Mouse (Mus musculus): Measurements from ENCODE around the gene Arrdc3.
"Not testable (repeated sequence)": the region's sequence is repeated elsewhere in the genome, so short reads cannot be mapped to it uniquely, and the experiment has no call there.

Gene Arrdc3

GRCm38 (mm10) chr13:80883190-80883589, at the start of gene Arrdc3:
TSS of gene Arrdc3 (plus strand) at chr13:80883384.
- DNase-seq (ENCODE audit: low read depth, low spot score), result peak; percentile 98

GRCm38 (mm10) chr13:80862215-80862614, 21.0 kb upstream of the Arrdc3 start:
- DNase-seq (ENCODE audit: low read depth, low spot score), result peak; percentile 66

GRCm38 (mm10) chr13:80864195-80864594, 19.0 kb upstream of the Arrdc3 start:
- DNase-seq (ENCODE audit: low read depth, low spot score), result no peak

GRCm38 (mm10) chr13:80875126-80875525, 8.1 kb upstream of the Arrdc3 start:
- DNase-seq (ENCODE audit: low read depth, low spot score), result no peak

GRCm38 (mm10) chr13:80880756-80881155, 2.4 kb upstream of the Arrdc3 start:
- no peak for DNase-seq (ENCODE audit: low read depth, low spot score)

GRCm38 (mm10) chr13:80881722-80882500, 1.3 kb upstream of the Arrdc3 start:
- peak; percentile 88 for DNase-seq (ENCODE audit: low read depth, low spot score)

GRCm38 (mm10) chr13:80882716-80883135, 458 bp upstream of the Arrdc3 start:
- DNase-seq (ENCODE audit: low read depth, low spot score), result no peak

GRCm38 (mm10) chr13:80883649-80884376, 629 bp downstream of the Arrdc3 start:
- peak; percentile 58 for DNase-seq (ENCODE audit: low read depth, low spot score)

- peak; percentile 83 for DNase-seq (ENCODE audit: low read depth, low spot score)
Measured at GRCm38 (mm10) chr13:80884377-80884983, 1.3 kb downstream of the Arrdc3 start.

GRCm38 (mm10) chr13:80885103-80885833, 2.1 kb downstream of the Arrdc3 start:
- DNase-seq (ENCODE audit: low read depth, low spot score), result peak; percentile 98

GRCm38 (mm10) chr13:80885834-80886663, 2.9 kb downstream of the Arrdc3 start:
- DNase-seq (ENCODE audit: low read depth, low spot score), result peak; percentile 99

- DNase-seq (ENCODE audit: low read depth, low spot score), result no peak
Measured at GRCm38 (mm10) chr13:80886664-80887210, 3.6 kb downstream of the Arrdc3 start.

GRCm38 (mm10) chr13:80887842-80888241, 4.7 kb downstream of the Arrdc3 start:
- no peak for DNase-seq (ENCODE audit: low read depth, low spot score)

GRCm38 (mm10) chr13:80894928-80895327, 11.7 kb downstream of the Arrdc3 start:
- DNase-seq (ENCODE audit: low read depth, low spot score), result not testable (repeated sequence)

- no peak for DNase-seq (ENCODE audit: low read depth, low spot score)
Measured at GRCm38 (mm10) chr13:80897411-80897810, 14.2 kb downstream of the Arrdc3 start.

- no peak for DNase-seq (ENCODE audit: low read depth, low spot score)
Measured at GRCm38 (mm10) chr13:80898095-80898494, 14.9 kb downstream of the Arrdc3 start.

GRCm38 (mm10) chr13:80899435-80900029, 16.3 kb downstream of the Arrdc3 start:
- DNase-seq (ENCODE audit: low read depth, low spot score), result no peak

- no peak for DNase-seq (ENCODE audit: low read depth, low spot score)
Measured at GRCm38 (mm10) chr13:80901432-80901831, 18.2 kb downstream of the Arrdc3 start.

GRCm38 (mm10) chr13:80902796-80903195, 19.6 kb downstream of the Arrdc3 start:
- no peak for DNase-seq (ENCODE audit: low read depth, low spot score)

- no peak for DNase-seq (ENCODE audit: low read depth, low spot score)
Measured at GRCm38 (mm10) chr13:80913361-80913760, 30.2 kb downstream of the Arrdc3 start.
